Mouse (Mus musculus) gastrocnemius, postnatal 10 days (tissue): Measurements from ENCODE around the gene Pecam1. TPM values are rescaled to one million over a fixed set of nuclear protein-coding genes. Genes with fewer than 3 reads are reported as not detected.

Experiments
- DNase-seq: peaks from one replicate; pipeline ENCODE4 v3.0.0; 2021; ENCODE audit warnings: mixed read lengths
- total RNA-seq, 2 experiments: library from RNA; stranded (reverse); gene quantifications; 2 replicates each; pipeline ENCODE4 v1.2.3; 2021

Gene Pecam1
- total RNA-seq, 2 experiments from 2014 or later, result 104 to 118 TPM

DNA sequence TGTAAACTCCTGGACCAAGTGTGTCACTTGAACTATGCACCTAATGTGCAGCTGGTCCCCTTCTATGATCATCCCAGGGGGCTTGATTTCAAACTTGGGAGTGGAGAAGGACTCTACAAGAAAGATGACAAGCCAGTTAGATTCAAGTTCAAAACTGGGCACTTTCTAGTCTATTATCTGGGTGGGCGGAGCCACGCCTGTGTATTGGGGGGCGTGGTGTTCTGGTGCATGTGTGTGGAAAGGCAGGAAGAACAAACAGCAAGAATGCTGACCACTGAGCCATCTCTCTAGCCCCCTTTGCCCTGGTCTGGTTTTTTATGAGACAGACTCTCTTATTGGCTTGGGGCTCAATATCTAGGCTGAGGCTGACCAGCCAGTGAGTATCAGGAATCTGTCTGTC, 54.5 kb downstream of the Pecam1 start:
- DNase-seq, result no peak

DNA sequence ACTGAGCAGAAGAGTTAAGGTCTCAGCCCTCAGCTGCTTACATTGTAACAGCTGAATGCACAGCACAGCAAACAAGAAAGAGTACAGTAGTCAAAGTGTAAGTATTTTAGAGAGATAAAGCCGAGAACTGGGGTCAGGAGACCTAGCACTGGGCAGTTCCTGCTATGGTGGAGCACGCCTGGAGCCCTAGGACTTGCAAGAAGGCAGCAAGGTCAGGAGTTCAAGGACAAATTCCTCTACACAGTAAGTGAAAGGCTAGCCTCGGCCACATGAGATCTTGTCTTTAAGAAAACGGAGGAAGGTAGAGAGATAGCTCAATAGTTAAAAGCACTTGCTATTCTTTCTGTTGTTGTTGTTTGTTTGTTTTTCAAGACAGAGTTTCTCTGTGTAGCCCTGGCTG, 57.5 kb downstream of the Pecam1 start:
- no peak for DNase-seq

DNA sequence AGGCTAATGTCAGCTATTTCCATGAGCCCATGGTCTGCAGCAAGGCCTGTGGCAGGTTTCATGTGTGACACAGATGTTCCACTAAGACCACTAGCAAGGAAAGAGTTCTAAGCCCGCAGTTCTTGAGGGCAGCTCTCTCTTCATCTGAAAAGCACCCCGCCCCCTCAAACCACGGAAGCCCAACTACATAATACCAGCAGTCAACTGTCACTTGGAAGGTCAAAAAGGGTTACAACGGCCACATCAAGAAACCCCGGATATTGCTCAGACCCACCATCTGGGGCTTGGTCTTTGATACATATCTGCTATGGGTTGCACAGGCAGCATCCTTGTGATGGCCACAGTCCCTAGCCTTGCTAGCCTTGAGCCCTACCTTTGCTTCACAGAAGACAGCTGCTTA, 62.1 kb downstream of the Pecam1 start:
- DNase-seq, result no peak

DNA sequence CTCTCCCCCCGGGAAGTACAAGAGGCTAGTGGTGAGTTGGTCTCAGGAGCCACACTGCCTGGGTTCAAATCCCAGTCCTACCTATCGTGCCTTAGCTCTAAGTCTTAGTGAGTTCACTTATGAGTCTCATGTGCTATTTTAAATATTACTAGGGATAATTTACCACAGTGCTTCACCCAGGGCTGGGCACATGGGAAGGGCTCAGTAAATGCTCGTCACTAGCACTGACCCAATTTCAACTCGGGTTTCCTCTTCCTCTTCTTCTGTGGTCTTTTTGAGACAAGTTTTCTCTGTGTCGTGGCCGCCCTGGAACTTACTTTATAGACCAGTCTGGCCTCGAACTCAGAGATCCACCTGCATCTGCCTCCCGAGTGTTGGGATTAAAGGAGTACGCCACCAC, 63.1 kb downstream of the Pecam1 start:
- no peak for DNase-seq

DNA sequence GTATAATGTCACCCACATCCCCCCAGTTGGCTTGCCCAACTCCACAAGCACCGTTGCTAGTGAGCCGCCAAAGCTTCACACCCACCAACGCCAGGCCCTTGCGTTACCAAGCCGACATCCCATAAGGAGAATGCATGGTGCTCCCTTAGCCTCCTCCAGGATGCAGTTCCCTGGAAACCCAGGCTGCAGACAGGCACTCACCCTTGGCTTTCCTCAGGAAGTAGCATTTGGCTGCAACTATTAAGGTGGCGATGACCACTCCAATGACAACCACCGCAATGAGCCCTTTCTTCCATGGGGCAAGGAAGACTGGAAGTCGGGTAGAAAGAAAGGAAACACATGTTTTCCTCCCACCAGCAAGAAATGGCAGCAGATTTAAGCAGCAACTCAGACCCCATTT, 66.4 kb downstream of the Pecam1 start:
- no peak for DNase-seq

DNA sequence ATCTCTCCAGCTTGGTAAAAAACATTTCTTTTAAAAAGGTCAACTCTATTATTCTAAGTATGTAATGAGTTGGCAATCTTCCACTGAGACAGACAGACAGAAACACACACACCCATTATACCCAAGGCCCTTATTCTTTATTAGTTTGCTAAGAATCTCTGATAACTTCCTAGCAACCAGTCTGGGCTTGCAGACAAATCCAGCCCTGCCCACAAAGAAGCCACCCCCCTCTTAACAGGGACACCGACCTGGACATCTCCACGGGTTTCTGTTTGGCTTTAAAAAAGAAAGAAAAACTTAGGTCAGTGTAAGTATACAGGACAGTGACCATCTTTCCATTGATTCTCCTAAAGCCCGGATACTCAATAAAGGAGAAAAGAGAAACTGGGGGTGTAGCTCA, 67.1 kb downstream of the Pecam1 start:
- no peak for DNase-seq

DNA sequence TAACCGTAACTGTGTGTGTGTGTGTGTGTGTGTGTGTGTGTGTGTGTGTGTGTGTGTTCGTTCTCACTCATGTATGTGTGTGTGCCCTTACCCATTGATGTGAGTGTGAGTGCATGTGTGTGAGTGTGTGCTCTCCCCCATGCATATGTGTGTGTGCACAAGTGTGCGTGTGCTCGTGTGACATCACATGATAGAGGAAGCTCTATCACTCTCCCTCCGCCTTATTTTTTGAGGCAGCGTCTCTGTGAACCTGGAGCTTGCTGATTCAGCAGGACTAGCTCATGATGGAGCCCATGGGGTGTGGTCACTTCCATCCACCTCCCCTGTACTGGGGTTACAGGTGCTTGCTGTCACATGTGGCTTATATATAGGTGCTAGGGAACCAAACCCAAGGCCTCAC, 69.3 kb downstream of the Pecam1 start:
- no peak for DNase-seq

DNA sequence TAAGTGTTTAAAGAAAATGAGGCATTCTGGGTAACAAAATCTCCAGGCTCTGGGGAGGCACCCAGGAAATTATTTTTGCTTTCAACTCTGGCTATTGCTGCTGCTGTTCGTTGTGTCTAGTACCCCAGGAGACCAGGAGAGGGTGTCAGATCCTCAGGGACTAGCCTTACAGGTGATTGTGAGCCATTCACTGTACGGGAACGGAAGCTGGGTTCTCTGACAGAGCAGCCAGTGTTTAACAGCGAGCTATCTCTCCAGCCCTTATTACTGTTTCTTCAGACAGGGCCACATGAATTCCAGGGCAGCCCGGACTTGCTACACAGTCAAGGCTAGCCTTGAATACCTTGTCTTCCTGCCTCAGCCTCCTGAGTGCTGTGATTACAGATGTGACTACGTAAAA, 70.6 kb downstream of the Pecam1 start:
- no peak for DNase-seq

DNA sequence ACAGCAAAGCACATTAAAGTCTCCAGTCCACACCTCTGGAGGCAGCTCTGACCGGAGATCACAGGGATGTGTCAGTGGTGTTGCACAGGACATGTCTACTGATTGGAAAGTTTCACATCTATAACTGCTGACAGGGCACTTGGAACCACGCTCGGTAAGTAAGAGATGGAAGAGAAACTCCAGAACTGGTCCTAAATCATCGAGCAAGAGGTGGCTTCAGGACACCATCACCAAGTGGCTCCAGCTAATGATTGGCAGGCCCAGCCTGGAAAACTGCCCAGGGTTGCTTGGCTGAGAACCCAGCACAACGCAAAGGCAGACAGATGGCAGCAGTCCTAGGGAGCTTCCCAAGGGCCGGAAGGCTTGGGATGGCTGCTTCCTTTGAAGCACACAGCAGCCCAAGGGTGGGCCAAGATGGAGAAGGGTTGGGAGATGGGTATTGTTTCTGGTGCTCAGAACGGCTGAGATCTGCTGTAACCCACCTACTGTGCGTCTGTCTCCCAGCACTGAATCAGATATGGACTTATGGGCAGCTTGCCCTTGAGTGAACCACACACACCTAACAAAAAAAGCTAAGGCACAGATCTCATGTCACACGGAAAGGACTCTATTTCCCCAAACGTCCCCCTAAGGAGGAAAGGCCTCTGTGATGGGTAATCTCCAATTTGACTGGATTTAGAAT, 72.4 kb downstream of the Pecam1 start:
- peak; percentile 86 for DNase-seq

DNA sequence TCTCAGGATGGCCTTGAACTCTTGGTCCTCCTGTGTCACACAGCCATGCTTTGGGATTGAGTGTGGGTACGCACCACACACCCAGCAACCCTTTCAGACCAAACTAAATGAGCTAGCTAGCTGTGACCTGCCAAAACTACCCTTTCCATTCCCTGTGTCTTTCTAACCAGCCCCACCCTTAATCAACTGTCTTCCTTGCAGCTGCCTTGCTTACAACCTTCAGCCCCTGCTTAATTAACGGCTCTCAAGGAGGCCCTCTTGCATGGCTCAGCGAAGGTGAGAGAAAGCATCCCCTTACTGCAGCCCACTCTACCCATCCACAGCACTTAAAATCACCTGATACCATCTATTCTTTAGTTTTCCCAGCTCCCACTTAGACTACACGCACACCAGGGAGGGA, 73.1 kb downstream of the Pecam1 start:
- DNase-seq, result no peak

DNA sequence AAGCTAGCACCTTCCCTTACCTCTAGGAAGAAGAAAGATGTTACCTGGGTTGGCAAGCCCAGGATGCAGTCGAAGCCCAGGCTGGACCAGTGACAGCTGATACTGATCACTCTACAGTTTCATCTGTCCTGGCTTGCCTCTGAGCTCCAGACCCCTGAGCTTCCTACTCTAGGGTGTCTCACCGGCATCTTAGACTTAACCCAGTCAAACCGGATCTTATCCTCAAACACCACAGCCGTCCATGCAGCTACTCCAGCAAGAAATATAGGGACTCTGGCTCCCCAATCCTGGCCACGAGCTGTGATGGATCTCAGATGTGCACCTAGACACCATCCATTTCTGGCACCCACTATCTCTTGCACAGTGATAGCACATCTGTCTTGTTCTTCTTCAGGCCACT, 74.6 kb downstream of the Pecam1 start:
- no peak for DNase-seq

DNA sequence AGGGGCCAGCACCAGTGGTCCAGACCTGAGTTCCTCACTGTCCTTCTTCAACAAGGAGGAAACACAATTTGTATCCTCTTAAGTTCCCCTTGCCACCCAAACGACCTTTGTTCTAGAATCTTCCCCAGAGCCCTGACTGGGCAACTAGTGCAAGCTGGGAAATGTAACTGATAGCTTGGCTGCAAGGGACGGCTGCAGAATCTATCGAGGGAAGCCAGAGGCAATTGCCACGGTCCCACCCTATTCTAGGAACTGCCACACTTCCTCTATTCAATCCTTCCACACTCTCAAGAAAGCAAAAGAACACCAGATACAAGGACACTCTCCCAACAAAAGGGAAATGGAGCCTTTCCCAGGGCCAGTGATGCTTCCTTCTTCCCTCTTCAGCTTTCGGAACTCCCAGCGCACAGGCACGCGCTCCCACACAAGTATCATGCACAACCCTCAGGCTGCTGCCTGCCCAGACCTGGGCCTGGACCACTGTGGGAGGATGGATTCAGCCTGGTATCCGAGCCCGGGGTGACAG, 75.2 kb downstream of the Pecam1 start:
- DNase-seq, result peak; percentile 42

DNA sequence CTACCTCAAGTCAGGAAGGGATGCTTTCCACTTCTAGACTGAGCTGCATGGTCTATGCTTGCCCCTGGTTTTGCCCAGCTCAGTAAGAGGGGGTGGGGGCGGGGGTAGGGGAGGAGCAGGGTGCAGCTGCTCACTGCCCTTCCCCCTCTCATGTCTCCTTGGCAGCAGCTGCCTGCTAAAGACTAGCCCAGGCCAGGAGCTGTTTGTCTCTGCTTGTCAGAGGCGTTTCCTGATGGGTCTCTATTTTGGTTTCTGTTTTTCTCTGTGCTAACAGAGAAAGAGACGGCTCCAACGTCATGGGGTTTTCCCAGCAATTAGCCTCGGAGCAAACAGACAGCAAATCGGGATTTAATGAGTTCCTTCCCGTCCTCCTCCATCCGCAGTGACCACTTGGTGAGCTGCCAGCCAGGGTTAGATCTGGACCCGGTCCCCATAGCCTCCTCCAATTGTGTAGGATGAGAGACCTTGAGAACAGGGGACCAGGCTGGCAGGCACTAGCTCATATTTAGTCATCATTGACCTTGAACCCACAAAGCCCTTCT, 75.7 kb downstream of the Pecam1 start:
- DNase-seq, result peak; percentile 71

DNA sequence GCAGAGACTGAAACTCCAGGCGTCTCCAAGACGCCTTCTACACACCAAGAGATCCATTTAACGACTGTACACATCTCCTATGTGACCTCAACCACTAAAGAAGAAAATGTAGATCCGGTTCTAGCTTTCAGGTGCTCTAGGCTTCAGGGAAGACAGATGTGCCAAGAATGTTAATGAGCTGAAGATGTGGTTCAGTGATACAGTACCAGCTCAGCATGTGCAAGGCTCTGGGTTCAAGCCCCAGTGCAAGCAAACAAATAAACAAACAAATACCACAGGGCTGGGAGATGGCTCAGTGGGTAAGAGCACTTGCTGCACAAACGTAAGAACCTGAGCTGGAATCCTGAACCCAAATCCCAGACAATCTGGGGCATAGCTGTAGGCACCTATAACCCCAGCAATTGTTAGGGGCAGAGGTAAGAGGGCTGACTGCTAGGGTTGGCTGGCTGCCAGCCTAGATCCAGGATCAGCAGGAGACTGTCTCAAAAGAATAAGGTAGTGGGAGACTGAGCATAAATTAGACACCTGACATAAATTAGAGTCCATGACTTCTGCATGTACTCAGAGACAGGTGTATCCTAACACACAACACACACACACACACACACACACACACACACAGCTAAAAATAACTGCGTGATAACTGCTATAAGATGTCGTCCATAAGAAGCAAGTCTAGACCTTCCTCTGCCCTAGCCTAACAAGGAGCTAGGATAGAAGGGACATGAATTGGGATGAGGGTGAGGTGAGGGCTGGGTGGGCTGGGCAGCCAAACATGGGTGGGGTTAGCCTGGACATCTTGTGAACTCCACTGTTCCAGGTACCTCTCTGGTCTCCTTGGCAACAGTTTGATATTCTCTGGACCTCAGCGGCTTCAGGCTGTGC, 76.5 kb downstream of the Pecam1 start:
- no peak for DNase-seq

DNA sequence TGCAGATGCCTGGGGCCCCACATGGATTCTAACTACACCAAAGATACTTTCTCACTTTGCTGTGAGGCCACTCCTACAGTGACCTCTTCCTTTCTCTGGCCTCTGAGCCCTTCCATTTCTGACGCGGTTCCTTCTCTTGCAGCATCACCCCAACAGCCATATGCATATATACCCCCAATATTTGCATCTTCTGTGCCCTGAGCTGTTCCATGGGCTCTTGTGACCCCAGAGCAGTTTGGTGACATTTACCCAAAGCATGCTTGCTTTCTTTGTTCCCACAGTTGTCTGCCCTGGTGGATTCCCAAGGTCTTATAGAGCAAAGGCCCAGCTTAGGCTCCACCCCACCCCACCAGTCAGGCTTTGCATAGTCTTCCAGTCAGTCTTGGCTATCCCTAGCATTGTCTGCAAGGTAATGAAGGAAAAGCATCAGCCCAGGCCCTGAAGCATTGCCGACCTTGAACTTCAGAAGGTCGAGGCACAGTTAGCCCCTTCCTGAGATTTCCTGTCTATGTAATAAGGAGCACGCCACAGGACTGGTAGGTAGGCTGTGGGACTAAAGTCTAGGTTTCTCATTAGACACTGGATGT, 77.4 kb downstream of the Pecam1 start:
- no peak for DNase-seq

DNA sequence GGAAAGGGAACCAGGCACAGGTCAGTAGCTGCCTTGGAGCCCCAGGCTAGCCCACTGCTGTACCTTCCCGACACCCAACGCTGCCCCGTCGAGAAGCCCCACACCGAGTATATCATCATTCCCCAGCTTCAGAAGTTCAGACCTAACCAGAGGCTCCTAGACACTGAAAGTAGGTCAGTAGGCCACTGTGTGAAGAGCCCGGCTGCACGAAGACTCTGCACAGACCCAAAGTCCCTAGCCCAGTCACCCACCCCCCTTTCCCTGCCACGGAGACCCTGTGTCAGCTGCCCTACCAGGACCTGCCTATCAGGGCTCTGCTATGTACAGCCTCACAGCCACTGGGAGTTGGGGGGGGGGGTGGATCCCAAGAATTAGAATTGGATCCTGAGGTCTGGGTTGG, 78.6 kb downstream of the Pecam1 start:
- DNase-seq, result no peak

DNA sequence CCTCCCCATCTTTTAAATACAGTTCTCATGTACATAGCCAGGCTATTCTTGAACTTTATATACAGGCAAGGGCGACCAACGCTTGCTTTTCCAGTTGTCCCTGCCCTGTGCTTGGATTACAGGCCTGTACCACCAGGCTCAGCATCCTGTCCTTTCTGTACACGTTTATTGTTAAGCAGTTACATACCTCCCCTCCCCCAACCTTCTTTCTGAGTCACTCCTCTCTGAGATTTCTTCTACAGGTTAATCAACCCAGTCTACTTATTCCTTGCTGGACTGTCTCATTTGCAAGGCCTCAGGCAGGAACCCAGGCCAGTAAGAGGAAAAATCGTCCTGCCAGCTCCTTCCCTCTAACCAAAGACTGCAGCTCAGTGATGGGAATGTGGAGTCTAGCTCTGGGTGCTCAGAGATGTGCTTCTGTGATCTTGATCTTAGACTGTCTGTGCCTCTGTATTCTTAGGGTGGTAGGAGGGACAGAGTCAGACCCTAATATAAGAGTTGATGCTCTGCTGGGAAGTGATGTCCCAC, 79.4 kb downstream of the Pecam1 start:
- DNase-seq, result no peak

DNA sequence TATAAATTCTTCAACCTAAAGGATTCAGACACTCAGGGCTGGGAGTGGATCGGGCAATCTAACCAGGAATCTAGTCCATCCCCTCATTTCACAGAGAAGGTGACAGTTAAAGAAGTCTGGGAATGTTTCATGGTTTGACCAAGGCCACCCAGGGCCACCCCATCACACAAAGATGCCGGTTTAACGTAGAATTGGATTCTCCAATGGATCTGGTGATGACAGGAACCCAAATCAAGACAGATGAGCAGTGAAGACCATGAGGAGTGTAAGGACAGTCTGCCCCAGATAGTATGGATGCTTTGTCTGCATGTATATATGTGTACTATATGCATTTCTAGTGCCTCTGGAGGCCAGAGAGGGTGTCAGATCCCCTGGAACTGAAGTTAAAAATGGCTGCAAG, 80.2 kb downstream of the Pecam1 start:
- no peak for DNase-seq

DNA sequence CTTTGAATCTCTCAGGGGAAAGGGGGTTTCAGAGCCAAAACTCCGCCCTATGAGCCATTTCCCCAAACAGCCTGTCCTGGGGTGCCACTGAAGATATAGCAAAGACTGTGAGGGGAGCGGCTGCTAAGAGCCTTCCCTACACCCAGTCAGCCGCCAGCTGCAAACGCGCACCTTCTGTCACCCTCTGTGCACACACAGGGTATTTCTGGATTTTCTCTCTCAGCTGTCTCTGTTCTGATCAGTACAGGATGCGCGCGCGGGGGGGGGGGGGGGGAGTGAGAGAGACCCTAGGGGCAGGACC, 80.6 kb downstream of the Pecam1 start:
- no peak for DNase-seq

DNA sequence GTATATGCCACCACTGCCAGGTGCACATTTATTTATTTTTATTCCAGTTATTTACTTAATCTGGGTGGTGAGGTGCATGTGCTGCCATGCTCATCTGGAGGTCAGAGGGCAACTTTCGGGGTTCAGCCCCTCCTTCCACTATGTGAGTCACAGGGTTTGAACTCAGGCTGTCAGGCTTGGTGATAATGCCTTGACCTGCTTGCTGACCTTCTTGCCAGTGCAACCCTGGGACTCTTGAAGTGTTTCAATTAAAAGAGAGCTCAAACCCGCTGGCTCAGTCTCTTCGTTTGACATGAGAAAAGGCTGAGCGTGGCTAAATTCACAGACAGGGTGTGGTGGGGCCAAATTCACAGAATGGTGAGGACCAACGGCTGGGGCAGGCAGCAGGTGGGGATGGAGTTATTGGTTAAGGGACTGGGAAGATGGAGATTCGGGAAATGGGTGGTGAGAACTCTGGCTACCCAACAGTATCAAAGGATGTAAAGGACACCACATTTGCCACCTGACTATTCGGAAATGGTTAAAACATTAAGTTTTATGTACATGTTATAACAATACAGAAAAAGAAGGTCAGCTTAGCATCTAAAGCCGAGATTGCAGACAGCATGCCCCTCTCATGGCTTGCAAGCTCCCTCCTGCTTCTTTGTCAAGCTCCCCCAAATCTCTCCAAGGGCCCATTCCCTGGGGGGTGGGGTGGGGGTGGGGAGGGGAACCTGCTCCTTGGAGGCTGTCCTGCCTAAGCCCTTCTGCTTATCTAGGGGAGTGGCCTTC, 81.1 kb downstream of the Pecam1 start:
- no peak for DNase-seq

DNA sequence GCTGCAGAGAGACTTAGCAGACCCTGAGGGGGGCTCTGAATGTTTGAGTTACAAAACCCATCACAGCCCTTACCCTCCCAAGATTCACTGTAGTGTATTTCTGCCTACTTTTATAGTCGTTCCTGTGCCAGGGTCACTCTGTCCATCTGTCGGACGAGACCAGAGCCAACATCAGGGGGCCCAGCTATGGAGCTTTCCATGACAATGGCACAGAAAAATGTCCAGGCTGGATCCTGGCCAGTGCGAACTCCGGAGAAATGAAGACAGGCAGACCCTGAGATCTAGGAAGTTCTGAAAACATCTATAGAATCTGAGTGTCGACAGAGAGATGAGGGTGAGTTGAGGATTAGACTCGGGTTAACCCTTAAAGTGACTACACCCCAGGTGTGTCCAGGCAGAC, 82.1 kb downstream of the Pecam1 start:
- no peak for DNase-seq

DNA sequence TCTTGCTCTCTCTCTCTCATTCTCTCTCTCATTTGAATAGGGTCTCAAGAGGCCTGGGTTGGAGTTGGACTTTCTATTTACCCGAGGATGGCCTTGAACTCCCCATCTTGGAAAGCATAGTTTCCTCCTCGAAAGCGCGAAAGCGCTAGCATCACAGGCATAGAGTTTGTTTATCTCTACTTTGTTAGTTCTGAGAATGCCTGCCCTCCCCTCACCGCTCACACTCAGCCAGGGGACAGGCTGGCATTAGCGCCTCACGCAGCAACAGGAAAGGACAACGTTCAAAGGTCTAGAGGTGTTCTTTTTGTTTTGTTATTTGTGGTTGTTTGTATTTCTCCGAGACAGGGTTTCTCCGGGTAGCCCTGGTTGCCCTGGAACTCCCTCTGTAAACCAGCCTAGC, 82.6 kb downstream of the Pecam1 start:
- DNase-seq, result no peak
